Mouse (Mus musculus) CH12.LX (cell line): ENCODE measurements around the gene Eif3k. TPM values are rescaled to one million over a fixed set of nuclear protein-coding genes. Genes with fewer than 3 reads are reported as not detected.

Source experiments
- DNase-seq: peaks from one replicate; pipeline ENCODE4 v3.0.0-alpha.2; 2013; ENCODE audit errors: extremely low read depth
- H3K27ac ChIP-seq: 2 replicates; pipeline ENCODE4 v1.5.1; 2012; ENCODE audit warnings: low read depth, mild to moderate bottlenecking, control low read depth, moderate library complexity; ENCODE audit not compliant: insufficient read depth
- H3K27me3 ChIP-seq: replicated peaks from 2 replicates; pipeline ENCODE3; 2012; ENCODE audit warnings: inconsistent platforms
- H3K36me3 ChIP-seq, 2 experiments: replicated peaks in 1 of 2; 2 replicates each; pipeline versions ENCODE3 to v1.6.1; 2012; ENCODE audit warnings: inconsistent platforms in 1 of 2, low read length in 1 of 2, mild to moderate bottlenecking in 1 of 2, mixed read lengths in 1 of 2, moderate library complexity in 1 of 2; ENCODE audit not compliant: control insufficient read depth in 1 of 2, insufficient read depth in 1 of 2
- H3K4me1 ChIP-seq, 2 experiments: 2 replicates each; pipeline ENCODE4 v1.6.1; 2012; ENCODE audit warnings: inconsistent platforms in 1 of 2, moderate library complexity in 1 of 2; ENCODE audit not compliant: insufficient read depth in 2 of 2, control insufficient read depth in 1 of 2
- H3K4me2 ChIP-seq: 2 replicates; pipeline ENCODE4 v1.6.1; 2012; ENCODE audit warnings: low read depth, mild to moderate bottlenecking, control low read depth; ENCODE audit not compliant: poor library complexity, insufficient read depth, severe bottlenecking
- H3K4me3 ChIP-seq, 3 experiments: fragments of 150-350 bp in 1 of 3; sonication (generic) in 1 of 3; replicated peaks in 1 of 3; 2 replicates each; pipeline versions ENCODE3 to v1.5.1; 2011 to 2012; ENCODE audit warnings: low read depth in 2 of 3, low read length in 2 of 3, mild to moderate bottlenecking in 2 of 3, moderate library complexity in 2 of 3, control low read depth in 1 of 3, improper control_type of control experiment in 1 of 3, inconsistent platforms in 1 of 3, mixed read lengths in 1 of 3; ENCODE audit not compliant: poor library complexity in 1 of 3
- H3K79me2 ChIP-seq: replicated peaks from 2 replicates; pipeline ENCODE4 v1.6.1; 2012; ENCODE audit warnings: mild to moderate bottlenecking, moderate library complexity; ENCODE audit not compliant: control insufficient read depth, poor library complexity, insufficient read depth, severe bottlenecking; ENCODE audit errors: extremely low read depth
- H3K9ac ChIP-seq: 2 replicates; pipeline ENCODE4 v1.6.1; 2012; ENCODE audit warnings: low read depth, mild to moderate bottlenecking, control low read depth, moderate library complexity; ENCODE audit not compliant: insufficient read depth
- H3K9me3 ChIP-seq: replicated peaks from 2 replicates; pipeline ENCODE3; 2012; ENCODE audit warnings: low read length, inconsistent platforms, mixed read lengths
- BHLHE40 ChIP-seq: IDR thresholded peaks from 2 replicates; pipeline ENCODE4 v1.6.1; 2011; ENCODE audit warnings: mild to moderate bottlenecking, low read depth, low read length, improper control_type of control experiment
- CHD1 ChIP-seq: IDR thresholded peaks from 2 replicates; pipeline ENCODE4 v1.6.1; 2012; ENCODE audit warnings: low read depth, low read length, improper control_type of control experiment, inconsistent platforms
- CHD2 ChIP-seq: IDR thresholded peaks from 2 replicates; pipeline ENCODE4 v1.6.1; 2011; ENCODE audit warnings: low read length, improper control_type of control experiment
- CTCF ChIP-seq, 2 experiments: IDR thresholded peaks in 1 of 2; conservative IDR thresholded peaks in 1 of 2; 2 replicates each; pipeline ENCODE4 v1.5.1; 2011 to 2012; ENCODE audit warnings: low read depth in 2 of 2, low read length in 2 of 2, improper control_type of control experiment in 1 of 2, inconsistent platforms in 1 of 2, mild to moderate bottlenecking in 1 of 2, moderate library complexity in 1 of 2
- E2F4 ChIP-seq: IDR thresholded peaks from 2 replicates; pipeline ENCODE4 v1.6.1; 2011; ENCODE audit warnings: low read depth, low read length, improper control_type of control experiment; ENCODE audit not compliant: insufficient replicate concordance
- ELF1 ChIP-seq: IDR thresholded peaks from 2 replicates; pipeline ENCODE4 v1.6.1; 2014; ENCODE audit warnings: low read depth, mild to moderate bottlenecking, inconsistent platforms, low read length, improper control_type of control experiment
- ETS1 ChIP-seq: conservative IDR thresholded peaks from 2 replicates; pipeline ENCODE4 v1.6.1; 2012; ENCODE audit warnings: low read depth, mild to moderate bottlenecking, inconsistent platforms, low read length, improper control_type of control experiment, moderate library complexity
- IRF4 ChIP-seq: IDR thresholded peaks from 2 replicates; pipeline ENCODE4 v1.6.1; 2014; ENCODE audit warnings: low read depth, mild to moderate bottlenecking, inconsistent platforms, low read length, improper control_type of control experiment
- JUN ChIP-seq: IDR thresholded peaks from 2 replicates; pipeline ENCODE4 v1.6.1; 2011; ENCODE audit warnings: low read depth, mild to moderate bottlenecking, low read length, improper control_type of control experiment, moderate library complexity; ENCODE audit not compliant: insufficient read depth
- MAX ChIP-seq: IDR thresholded peaks from 2 replicates; pipeline ENCODE4 v1.6.1; 2011; ENCODE audit warnings: low read length, improper control_type of control experiment
- MEF2A ChIP-seq: IDR thresholded peaks from 2 replicates; pipeline ENCODE4 v1.6.1; 2014; ENCODE audit warnings: low read depth, mild to moderate bottlenecking, inconsistent platforms, low read length, improper control_type of control experiment, borderline replicate concordance
- MXI1 ChIP-seq: IDR thresholded peaks from 2 replicates; pipeline ENCODE4 v1.6.1; 2011; ENCODE audit warnings: mild to moderate bottlenecking, low read depth, low read length, improper control_type of control experiment
- MYC ChIP-seq: IDR thresholded peaks from 2 replicates; pipeline ENCODE4 v1.6.1; 2011; ENCODE audit warnings: low read depth, mild to moderate bottlenecking, improper control_type of control experiment, low read length
- NELFE ChIP-seq: IDR thresholded peaks from 2 replicates; pipeline ENCODE4 v1.6.1; 2011; ENCODE audit warnings: low read depth, low read length, improper control_type of control experiment
- NRF1 ChIP-seq: IDR thresholded peaks from 2 replicates; pipeline ENCODE4 v1.6.1; 2014; ENCODE audit warnings: low read depth, mild to moderate bottlenecking, inconsistent platforms, low read length, improper control_type of control experiment, moderate library complexity
- PAX5 ChIP-seq: IDR thresholded peaks from 2 replicates; pipeline ENCODE4 v1.6.1; 2012; ENCODE audit warnings: low read length, inconsistent platforms, mixed read lengths
- POLR2AphosphoS2 ChIP-seq: IDR thresholded peaks from 2 replicates; pipeline ENCODE4 v1.6.1; 2011; ENCODE audit warnings: low read depth, low read length, improper control_type of control experiment
- RAD21 ChIP-seq: IDR thresholded peaks from 2 replicates; pipeline ENCODE4 v1.6.1; 2011; ENCODE audit warnings: low read depth, mild to moderate bottlenecking, low read length, improper control_type of control experiment, moderate library complexity
- RCOR1 ChIP-seq: conservative IDR thresholded peaks from 2 replicates; pipeline ENCODE4 v1.6.1; 2012; ENCODE audit warnings: low read depth, mild to moderate bottlenecking, inconsistent platforms, low read length, improper control_type of control experiment
- SIN3A ChIP-seq: IDR thresholded peaks from 2 replicates; pipeline ENCODE4 v1.6.1; 2012; ENCODE audit warnings: low read length, improper control_type of control experiment, inconsistent platforms
- SMC3 ChIP-seq: IDR thresholded peaks from 2 replicates; pipeline ENCODE4 v1.6.1; 2011; ENCODE audit warnings: low read depth, low read length, improper control_type of control experiment
- TBP ChIP-seq: conservative IDR thresholded peaks from 2 replicates; pipeline ENCODE4 v1.6.1; 2011; ENCODE audit warnings: low read depth, low read length, improper control_type of control experiment
- USF1 ChIP-seq: IDR thresholded peaks from 2 replicates; pipeline ENCODE4 v1.6.1; 2014; ENCODE audit warnings: low read depth, mild to moderate bottlenecking, inconsistent platforms, low read length, improper control_type of control experiment
- USF2 ChIP-seq: conservative IDR thresholded peaks from 2 replicates; pipeline ENCODE4 v1.6.1; 2011; ENCODE audit warnings: low read depth, low read length, improper control_type of control experiment
- ZMIZ1 ChIP-seq: IDR thresholded peaks from 2 replicates; pipeline ENCODE4 v1.6.1; 2012; ENCODE audit warnings: low read depth, mild to moderate bottlenecking, inconsistent platforms, low read length, improper control_type of control experiment
- dilution Hi-C: fragments of 300-500 bp; cut with MboI; formaldehyde crosslinking; loops from 2 replicates; pipeline ENCODE4 v1.14.3; 2020; ENCODE audit warnings: low sequenced_read_pairs; ENCODE audit not compliant: extremely low pct_unique_long_range_greater_than_20kb, extremely low pct_ligation_motif_present
- in situ Hi-C: fragments of 300-500 bp; cut with MboI; formaldehyde crosslinking; loops from 3 replicates; pipeline ENCODE4 v1.14.3; 2019; ENCODE audit warnings: low sequenced_read_pairs, low pct_ligation_motif_present, low pct_unique_long_range_greater_than_20kb, mixed read lengths
- polyA plus RNA-seq: library from polyadenylated mRNA; unstranded; fragments of >175 nt; gene quantifications from 2 replicates; pipeline ENCODE4 v1.2.1, GENCODE M21; 2012; ENCODE audit warnings: low read depth; ENCODE audit not compliant: insufficient read length
- total RNA-seq, 2 experiments: library from RNA; depleted of rRNA; stranded (reverse); fragments of 300-350 nt in 1 of 2; fragments of >200 nt in 1 of 2; gene quantifications; 2 replicates each; pipeline ENCODE4 v1.2.3; 2012 to 2014

Eif3k gene
- total and polyA plus RNA-seq, 3 experiments = 513 to 658 (median 584) TPM

- TF ChIP-seq MYC (no peak), MAX (no peak), ZMIZ1 (no peak), RCOR1 (no peak), BHLHE40 (no peak), USF1 (no peak), JUN (no peak), MEF2A (no peak), ETS1 (no peak), NELFE (no peak), CHD1 (no peak), POLR2AphosphoS2 (no peak), CHD2 (no peak)
- TF ChIP-seq, all 38 proteins: peak for 0
- in situ Hi-C loops (no loop called here), dilution Hi-C loops (no loop called here)
- peaks cover 55 to 68% of the 10 kb centered on the region in 2 experiments for H3K36me3 ChIP-seq
- no peak overlapping the region for H3K4me3 ChIP-seq
- no peak overlapping the region for H3K4me2 ChIP-seq
- no peaks in the 10 kb centered on the region for H3K27me3 ChIP-seq
- H3K79me2 ChIP-seq = peaks cover 22% of the 10 kb centered on the region
- no peak overlapping the region for H3K9ac ChIP-seq
- H3K4me1 ChIP-seq = peaks cover 4 to 31% of the 10 kb centered on the region in 2 experiments
- no peaks in the 10 kb centered on the region for H3K9me3 ChIP-seq
- DNase-seq = no peak
- no peak overlapping the region for H3K27ac ChIP-seq
These were observed 4.1 kb downstream of the Eif3k start for GRCm38 (mm10) chr7:28977556-28977955.

GRCm38 (mm10) chr7:28973025-28973424 is 8.6 kb downstream of the Eif3k start:
- in situ Hi-C loops (no loop called here), dilution Hi-C loops (no loop called here)
- Histone ChIP-seq H3K4me1 (peaks cover 4 to 31% of the 10 kb centered on the region in 2 experiments), H3K9ac (no peak overlapping the region), H3K27ac (no peak overlapping the region), H3K9me3 (no peaks in the 10 kb centered on the region), H3K79me2 (no peaks in the 10 kb centered on the region), H3K27me3 (no peaks in the 10 kb centered on the region), H3K4me2 (no peak overlapping the region), H3K4me3 (no peak overlapping the region), H3K36me3 (peaks cover 59 to 88% of the 10 kb centered on the region in 2 experiments)
- TF ChIP-seq CTCF (conservative IDR thresholded peaks at IDR 0.05 in 1 of 2, IDR thresholded peaks at IDR 0.05 in 1 of 2; ENCODE audit: low read depth in 2 of 2, low read length in 2 of 2) (peak in 1 of 2 experiments; percentile 28; a peak in 1 of 4 replicates), MAX (peak; percentile 59), MYC (peak; percentile 90), MEF2A (no peak)
- peak; percentile 17 for DNase-seq

- H3K9ac ChIP-seq = no peak overlapping the region
- H3K4me1 ChIP-seq = peaks cover 4 to 31% of the 10 kb centered on the region in 2 experiments
- H3K9me3 ChIP-seq = no peaks in the 10 kb centered on the region
- dilution Hi-C loops = no loop called here
- no peak overlapping the region for H3K4me2 ChIP-seq
- H3K27ac ChIP-seq = no peak overlapping the region
- no peaks in the 10 kb centered on the region for H3K79me2 ChIP-seq
- DNase-seq = peak; percentile 88
- H3K36me3 ChIP-seq = peaks cover 54 to 83% of the 10 kb centered on the region in 2 experiments
- H3K27me3 ChIP-seq = no peaks in the 10 kb centered on the region
- no peak overlapping the region for H3K4me3 ChIP-seq
- in situ Hi-C loops = no loop called here
- TF ChIP-seq E2F4 (no peak), USF2 (no peak), PAX5 (no peak), RAD21 (peak; percentile 81), TBP (no peak), IRF4 (no peak), NRF1 (no peak), SMC3 (peak; percentile 96), CTCF (conservative IDR thresholded peaks at IDR 0.05 in 1 of 2, IDR thresholded peaks at IDR 0.05 in 1 of 2; ENCODE audit: low read depth in 2 of 2, low read length in 2 of 2) (peak; percentile 75 to 94), MXI1 (no peak), SIN3A (0 out of 2 replicates have a peak, but pooled peaks have one; percentile 34), ELF1 (no peak), RCOR1 (no peak), CHD2 (no peak), CHD1 (no peak), POLR2AphosphoS2 (no peak)
These were observed 9.1 kb downstream of the Eif3k start for GRCm38 (mm10) chr7:28972542-28972985.
